Mouse (Mus musculus): ENCODE measurements at regions not wholly inside any gene's neighbourhood (a gene's known extent, or its start where the extent isn't known, plus 50 kb on each side); places are given as distances from the start of the nearest gene placed in this dataset.

DNA sequence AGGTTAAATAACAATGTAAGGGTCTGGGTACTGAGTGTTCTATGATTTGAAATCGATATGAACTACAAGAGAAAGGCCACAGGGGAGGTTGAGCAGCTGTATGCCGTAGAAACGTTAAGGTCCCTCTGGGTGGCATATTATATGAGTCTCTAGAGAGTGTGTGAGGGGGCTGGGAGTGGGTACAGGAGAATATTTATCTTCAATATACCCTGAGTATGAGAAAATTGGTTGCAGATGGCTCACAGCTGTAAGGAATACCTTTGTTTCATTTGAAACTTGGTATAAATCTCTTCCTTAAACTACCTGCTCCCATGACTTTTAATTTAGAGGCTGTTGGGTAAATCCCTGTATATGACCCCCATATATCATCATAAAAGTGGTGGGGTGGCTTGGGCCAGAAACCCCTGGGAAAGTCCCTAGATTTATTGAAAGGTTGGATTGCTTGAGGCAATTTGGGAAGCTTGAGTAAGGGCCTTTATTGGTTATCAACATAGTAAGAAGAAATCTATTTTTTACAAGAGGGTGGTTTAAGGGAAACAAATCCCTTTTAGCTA, 128.7 kb upstream of the Prkg2 start:
- DNase-seq: no peak

DNA sequence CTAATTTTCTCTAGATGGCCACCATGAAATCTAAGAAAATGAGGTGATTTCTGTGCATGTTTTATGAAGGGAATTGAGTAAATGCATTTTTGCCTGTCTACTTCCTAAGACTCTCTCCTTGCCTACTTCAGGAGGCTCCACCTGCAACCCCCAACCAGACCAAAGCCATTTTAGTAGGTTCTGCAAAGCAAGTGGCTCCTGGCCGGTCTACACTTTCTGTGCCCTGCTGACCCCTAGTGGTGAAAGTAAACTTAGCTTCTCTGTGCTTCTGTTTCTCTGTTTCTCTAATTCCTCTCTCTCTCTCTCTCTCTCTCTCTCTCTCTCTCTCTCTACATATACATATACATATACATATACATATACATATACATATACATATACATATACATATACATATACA, 120.8 kb upstream of the Prkg2 start:
- peak; percentile 71 for DNase-seq

DNA sequence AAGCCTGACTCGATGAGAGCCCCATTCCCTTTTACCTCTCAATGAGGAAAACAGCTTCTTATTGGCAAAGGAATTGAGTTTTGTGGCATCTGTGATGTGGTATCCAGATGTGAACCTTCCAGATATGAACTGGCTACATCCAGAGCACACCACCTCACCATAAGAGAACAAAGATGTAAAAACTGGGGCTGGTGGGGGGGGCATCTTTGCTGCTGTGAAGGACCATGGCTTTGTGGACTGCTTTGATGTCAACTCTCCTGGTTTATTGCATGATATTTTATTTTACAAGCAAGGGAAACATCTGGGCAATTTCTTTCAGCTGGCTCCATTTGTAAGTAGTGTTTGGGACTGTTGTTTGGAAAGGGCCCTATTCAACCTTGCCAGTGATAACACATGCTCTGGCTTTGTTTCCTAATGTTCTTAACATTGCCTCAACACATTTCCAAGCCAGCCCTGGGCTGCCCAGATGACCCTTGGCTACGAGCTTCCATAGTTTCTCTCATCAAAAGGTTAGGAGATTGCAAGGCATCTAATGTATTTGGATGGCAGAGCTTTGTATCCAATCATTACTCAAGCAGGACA, 116.2 kb upstream of the Prkg2 start:
- no peak for DNase-seq

DNA sequence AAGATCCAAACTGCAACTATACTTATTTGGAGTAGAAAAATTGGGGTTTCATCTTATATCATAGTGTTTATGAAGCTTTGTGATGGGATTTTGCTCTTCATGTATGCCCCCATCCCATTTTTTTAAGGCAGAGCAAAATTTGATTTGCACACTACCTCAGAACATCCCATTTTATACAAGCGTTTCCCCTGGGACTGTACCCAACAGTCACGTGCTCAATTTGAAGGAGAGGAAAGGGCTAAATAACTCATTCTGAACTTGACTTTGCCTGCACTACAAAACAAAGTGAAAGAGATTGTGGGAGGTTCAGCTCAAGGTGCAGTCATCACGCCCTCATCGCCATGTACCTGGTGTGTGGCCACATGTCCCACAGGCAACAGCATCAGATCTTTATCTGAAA, 115.1 kb upstream of the Prkg2 start:
- no peak for DNase-seq

DNA sequence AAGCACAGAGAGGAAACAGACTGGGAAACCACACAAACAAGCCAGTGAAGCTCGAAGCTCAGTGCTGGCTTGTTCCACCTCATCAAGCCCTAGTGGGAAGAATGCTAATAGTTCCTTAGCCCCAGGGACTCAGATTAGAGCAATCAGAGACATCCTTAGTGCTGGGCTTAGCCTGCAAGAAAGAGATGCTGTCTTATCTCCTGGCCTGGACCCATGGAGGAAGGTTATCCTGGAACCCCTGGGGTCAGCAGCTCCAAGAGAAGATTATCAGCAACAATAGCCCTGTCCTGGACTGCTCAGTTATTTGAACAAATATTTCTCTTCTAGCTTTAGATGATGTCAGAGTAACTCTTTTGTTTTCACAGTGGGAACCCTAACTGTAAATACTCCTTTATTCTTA, 112.8 kb upstream of the Prkg2 start:
- DNase-seq: no peak

DNA sequence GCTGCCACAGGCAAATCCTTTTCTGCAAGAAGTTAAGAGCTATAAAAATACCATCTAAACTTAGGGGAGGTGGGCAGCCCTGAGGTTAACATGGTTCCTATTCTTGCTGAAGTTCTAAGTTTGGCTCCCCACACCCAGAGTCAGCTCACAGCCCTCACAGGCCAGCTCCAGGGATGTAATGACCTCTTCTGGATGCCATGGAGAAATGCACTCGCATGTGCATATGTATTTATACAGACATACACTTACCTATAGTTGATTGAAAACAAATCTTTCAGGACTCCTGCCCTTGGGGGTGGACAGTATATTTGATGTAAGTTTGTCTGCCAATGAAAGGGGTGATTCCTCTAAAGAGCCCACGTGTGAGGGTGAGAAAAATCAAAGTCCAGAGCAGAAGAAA, 95.5 kb upstream of the Prkg2 start:
- no peak for DNase-seq

DNA sequence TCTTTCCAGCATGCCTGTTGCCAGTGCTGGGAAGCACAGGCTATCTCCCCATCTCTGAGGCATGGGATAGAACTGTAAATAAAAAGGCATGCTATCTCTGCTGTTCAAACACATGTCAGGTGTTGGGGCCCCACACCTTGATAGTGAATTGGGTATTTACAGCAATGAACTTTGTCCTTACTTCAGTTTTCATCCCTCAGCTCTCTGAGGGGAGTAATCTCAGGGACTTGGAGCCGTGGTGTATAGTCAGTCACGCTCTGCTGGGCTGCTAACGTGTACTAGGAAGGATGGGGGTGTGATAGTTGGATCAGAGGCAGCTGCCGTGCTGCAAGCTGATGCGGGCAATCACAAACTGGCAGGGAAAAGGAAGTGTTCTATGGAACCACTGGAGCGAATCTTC, 91.5 kb upstream of the Prkg2 start:
- DNase-seq: peak; percentile 58

DNA sequence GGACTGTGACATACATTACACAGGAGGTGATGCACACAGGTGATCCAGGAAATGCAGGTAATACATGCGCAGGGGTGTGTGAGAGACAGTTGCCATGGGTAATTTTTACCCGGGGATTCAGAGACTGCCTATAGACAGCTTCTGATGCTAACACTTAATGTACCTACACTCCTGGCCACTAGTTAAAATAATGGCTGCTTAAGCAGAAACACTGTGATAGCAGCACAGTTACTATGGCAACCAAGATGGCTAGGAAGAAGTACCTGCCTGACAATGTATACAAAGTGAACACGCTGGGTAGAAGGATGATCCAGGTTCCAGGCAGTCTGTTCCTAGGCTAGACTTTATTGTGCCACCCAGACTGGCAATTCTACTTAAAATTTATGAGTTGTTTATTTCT, 88.3 kb upstream of the Prkg2 start:
- DNase-seq: no peak

DNA sequence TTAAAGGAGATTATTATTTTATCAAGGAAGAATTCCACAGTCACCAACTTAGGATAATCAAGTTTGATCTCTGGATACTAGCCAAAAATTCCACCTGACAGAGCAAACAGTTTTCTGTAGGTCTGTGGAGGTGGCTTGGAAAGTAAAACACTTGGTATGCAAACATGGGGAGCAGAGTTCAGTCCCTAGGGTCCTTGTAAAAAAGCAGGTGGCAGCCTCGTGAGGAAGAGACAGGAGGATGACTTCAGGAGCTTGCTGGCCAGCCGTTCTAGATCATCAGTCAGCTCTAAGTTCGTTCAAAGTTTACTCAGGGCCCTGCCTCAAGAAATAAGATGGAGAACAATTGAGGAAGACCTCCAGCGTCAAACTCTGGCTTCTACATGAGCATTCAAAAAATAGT, 74.6 kb upstream of the Prkg2 start:
- no peak for DNase-seq

DNA sequence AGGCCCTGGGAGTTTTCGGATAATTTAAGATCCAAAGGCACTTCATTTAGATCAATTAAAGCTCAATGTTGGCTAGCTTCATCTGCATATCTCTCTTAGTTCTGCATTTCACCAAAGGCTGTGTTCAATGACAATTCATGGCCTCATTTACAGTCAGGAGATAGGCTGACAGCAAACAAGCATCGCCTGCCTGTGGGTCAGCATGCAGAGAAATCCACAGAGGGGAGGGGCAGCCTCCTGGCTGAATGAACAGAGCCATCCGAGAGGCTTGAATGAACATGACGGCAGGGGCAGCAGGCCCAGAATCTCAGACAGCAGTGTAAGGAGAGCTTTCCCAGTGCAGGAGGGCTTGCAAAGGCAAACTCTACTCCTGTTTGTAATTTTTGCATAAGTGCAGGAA, 74.1 kb upstream of the Prkg2 start:
- DNase-seq: peak; percentile 67

DNA sequence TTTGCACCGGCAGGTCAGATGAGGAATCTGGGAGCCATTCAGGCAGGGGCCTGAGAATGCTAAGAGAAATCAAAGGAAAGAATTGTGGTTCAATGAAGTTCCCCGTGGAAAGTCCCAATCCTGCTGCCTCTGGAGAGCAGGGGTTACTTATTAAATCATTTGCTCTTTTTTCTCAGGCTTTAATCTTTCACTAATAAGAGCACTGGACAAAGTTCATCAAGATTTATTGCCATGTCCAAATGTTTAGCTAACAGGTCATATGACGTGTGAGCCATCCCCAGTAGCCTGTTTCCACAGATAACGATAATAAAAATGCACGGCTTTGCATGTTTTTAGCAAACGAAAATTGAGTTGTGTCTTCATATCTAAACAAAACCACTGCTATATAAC, 62.6 kb upstream of the Prkg2 start:
- no peak for DNase-seq

DNA sequence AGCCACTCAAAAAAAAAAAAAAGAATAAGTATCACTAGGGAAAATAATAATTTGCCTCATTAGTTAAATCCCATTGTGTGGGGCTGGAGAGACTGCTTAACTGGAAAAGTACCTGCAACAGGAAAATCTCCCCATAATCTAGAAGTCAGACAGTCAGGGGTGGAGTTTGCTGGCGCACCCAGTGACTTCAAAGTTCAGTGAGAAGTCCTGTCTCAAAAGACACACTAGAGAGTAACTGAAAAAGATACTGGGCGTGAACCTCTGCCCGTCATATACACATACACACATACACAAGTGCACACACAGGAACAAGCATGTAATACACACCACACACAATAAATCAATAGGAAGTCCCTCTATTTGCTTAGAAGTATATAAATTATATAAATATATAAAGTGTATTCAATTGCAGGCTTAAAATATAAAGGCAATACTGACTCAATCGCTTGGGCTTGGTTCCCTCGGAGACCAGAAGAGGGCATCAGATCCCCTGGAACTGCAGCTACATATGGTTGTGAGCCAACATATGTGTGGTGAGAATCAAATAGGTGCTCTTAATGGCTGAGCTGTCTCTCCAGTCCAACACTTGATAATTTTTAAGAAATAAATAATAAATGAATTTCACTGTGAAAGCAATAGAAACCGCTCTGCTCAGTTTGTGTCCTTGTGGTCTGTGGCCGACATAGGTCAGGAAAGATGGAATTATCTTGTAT, 62.0 kb upstream of the Prkg2 start:
- DNase-seq: no peak

All from retina, postnatal 1 day (tissue).